Mouse (Mus musculus) kidney, adult 2 months (tissue): Measurements from ENCODE around the gene Mfap3l.

Source experiments
- CTCF ChIP-seq: fragments of 200-500 bp; conservative IDR thresholded peaks from 2 replicates; pipeline ENCODE4 v1.5.1; 2011; ENCODE audit warnings: low read depth, mild to moderate bottlenecking, control low read depth, low read length, moderate library complexity, mixed read lengths; ENCODE audit not compliant: insufficient read depth, insufficient read length
- POLR2A ChIP-seq: fragments of 200-500 bp; IDR thresholded peaks from one replicate; pipeline ENCODE4 v1.6.1; 2011; ENCODE audit warnings: low read depth, low read length, control low read depth

DNA sequence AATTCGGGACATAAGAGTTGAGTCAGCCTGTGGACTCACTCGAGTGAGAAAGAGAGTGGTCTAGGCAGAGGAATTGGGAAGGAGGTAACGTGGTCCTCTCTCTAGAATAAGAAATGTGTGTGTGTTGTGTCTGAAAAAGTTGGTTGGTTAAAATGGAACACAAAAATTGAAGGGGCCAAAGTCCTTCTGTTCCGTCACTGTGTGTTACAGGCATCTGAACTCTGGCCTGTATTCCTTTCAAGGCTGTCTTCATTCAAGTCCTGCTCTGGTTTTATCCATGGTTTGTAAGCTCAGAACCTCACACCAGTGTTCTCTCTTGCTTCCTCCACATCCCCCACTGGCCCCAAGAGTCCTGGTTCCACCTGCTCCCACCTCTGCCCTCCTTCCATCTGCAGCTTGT, 33.2 kb downstream of the Mfap3l start:
- TF ChIP-seq CTCF = no peak
- no peak for TF ChIP-seq POLR2A
